Mouse (Mus musculus) testis, adult 2 months (tissue): ENCODE results near the gene Gm10300.

ENCODE experiments used
- CTCF ChIP-seq: fragments of 200-500 bp; IDR thresholded peaks from 2 replicates; pipeline ENCODE4 v1.5.1; 2012; ENCODE audit warnings: low read depth, mild to moderate bottlenecking, inconsistent platforms, low read length, moderate library complexity; ENCODE audit not compliant: control insufficient read depth, insufficient read depth, insufficient replicate concordance
- POLR2A ChIP-seq: fragments of 200-500 bp; IDR thresholded peaks from 2 replicates; pipeline ENCODE4 v1.6.1; 2012; ENCODE audit warnings: low read depth, mild to moderate bottlenecking, inconsistent platforms, low read length, moderate library complexity; ENCODE audit not compliant: control insufficient read depth

DNA sequence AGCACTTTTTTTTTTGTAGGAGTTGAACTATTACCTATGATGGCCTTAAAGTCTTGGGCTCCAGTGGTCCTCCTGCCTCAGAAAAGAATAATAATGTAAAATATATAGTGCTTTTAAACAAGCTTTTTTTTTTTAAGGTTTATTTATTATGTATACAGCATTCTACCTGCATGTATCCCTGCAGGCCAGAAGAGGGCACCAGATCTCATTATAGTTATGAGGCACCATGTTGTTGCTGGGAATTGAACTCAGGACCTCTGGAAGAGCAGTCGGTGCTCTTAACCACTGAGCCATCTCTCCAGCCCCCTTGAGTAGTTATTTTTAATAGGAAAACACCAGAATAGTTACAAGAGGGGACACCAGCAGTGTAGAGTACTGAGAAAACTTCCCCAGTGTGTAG lies 41.3 kb upstream of the Gm10300 start:
- no peak for TF ChIP-seq POLR2A
- no peak for TF ChIP-seq CTCF
